Mouse (Mus musculus): ENCODE data around the gene Mettl26. TPM values are rescaled to one million over a fixed set of nuclear protein-coding genes. Genes with fewer than 3 reads are reported as not detected.
A peak's percentile ranks its signal among the peaks of the same experiment; 100 is the strongest.

Mettl26 gene
- total RNA-seq, 1 experiment from 2014 or later = 144 TPM

GRCm38 (mm10) chr17:25837076-25837410 is 37.8 kb upstream of the Mettl26 start, which contains the start of gene Rhbdl1:
Gene Rhbdl1 (minus strand): TSS chr17:25837295.
- peak; percentile 88 for DNase-seq

GRCm38 (mm10) chr17:25837533-25837932 is 37.3 kb upstream of the Mettl26 start:
- DNase-seq = no peak

GRCm38 (mm10) chr17:25838904-25839303 is 36.0 kb upstream of the Mettl26 start:
- no peak for DNase-seq

- DNase-seq = no peak
These were observed 35.2 kb upstream of the Mettl26 start for GRCm38 (mm10) chr17:25839455-25840235.

GRCm38 (mm10) chr17:25840519-25840918 is 34.4 kb upstream of the Mettl26 start:
- no peak for DNase-seq

- no peak for DNase-seq
These were observed 33.6 kb upstream of the Mettl26 start, which contains the start of gene Gm20683 for GRCm38 (mm10) chr17:25841117-25841880. Gene Gm20683 (minus strand): TSS chr17:25841763.

GRCm38 (mm10) chr17:25842509-25842908 is 32.4 kb upstream of the Mettl26 start:
- no peak for DNase-seq

GRCm38 (mm10) chr17:25843122-25843521 is 31.8 kb upstream of the Mettl26 start:
- no peak for DNase-seq

GRCm38 (mm10) chr17:25843636-25844395 is 31.1 kb upstream of the Mettl26 start:
- no peak for DNase-seq

GRCm38 (mm10) chr17:25844396-25844901 is 30.4 kb upstream of the Mettl26 start, which contains the start of gene Rhot2:
Gene Rhot2 (minus strand): TSS chr17:25844851.
- DNase-seq = peak; percentile 95

GRCm38 (mm10) chr17:25860229-25860628 is 14.6 kb upstream of the Mettl26 start:
- no peak for DNase-seq

GRCm38 (mm10) chr17:25860832-25861703 is 13.8 kb upstream of the Mettl26 start, which contains the start of gene Wdr90:
Gene Wdr90 (minus strand): TSS chr17:25861501.
- peak; percentile 91 for DNase-seq

GRCm38 (mm10) chr17:25861704-25862612 is 12.9 kb upstream of the Mettl26 start:
- DNase-seq = no peak

GRCm38 (mm10) chr17:25863681-25864080 is 11.2 kb upstream of the Mettl26 start:
- DNase-seq = no peak

- DNase-seq = no peak
These were observed 10.6 kb upstream of the Mettl26 start for GRCm38 (mm10) chr17:25864311-25864710.

- DNase-seq = no peak
These were observed 9.6 kb upstream of the Mettl26 start for GRCm38 (mm10) chr17:25865288-25865687.

GRCm38 (mm10) chr17:25866172-25866571 is 8.7 kb upstream of the Mettl26 start:
- no peak for DNase-seq

- DNase-seq = no peak
These were observed 7.4 kb upstream of the Mettl26 start for GRCm38 (mm10) chr17:25867509-25867835.

GRCm38 (mm10) chr17:25867836-25868600 is 6.9 kb upstream of the Mettl26 start:
- DNase-seq = peak; percentile 71
